Mouse (Mus musculus): ENCODE results near the gene Castor2. TPM values are rescaled to one million over a fixed set of nuclear protein-coding genes. Genes with fewer than 3 reads are reported as not detected.

Gene Castor2
- polyA plus RNA-seq, 1 experiment from 2014 or later: 25.3 TPM

Other genes starting within 250 kb of the Castor2 start
- gene Rcc1l, start 77.1 kb downstream of the Castor2 start, polyA plus RNA-seq (2015; fragmentation: Nextera tagmentation; extraction: Ambion mirVana): 21.3 TPM in 2 replicates
- 12.5 and 14.0 TPM in 2 replicates for gene Gtf2ird2, start 84.3 kb downstream of the Castor2 start, polyA plus RNA-seq (2015; fragmentation: Nextera tagmentation; extraction: Ambion mirVana)
- 2.3 and 2.7 TPM in 2 replicates for gene Ncf1, start 129.9 kb downstream of the Castor2 start, polyA plus RNA-seq (2015; fragmentation: Nextera tagmentation; extraction: Ambion mirVana)
- gene Gtf2i, start 215.0 kb downstream of the Castor2 start, polyA plus RNA-seq (2015; fragmentation: Nextera tagmentation; extraction: Ambion mirVana): 132 and 141 TPM in 2 replicates

Data from hindbrain, embryonic 16.5 days (tissue).